Mouse (Mus musculus) cerebellum, adult (tissue): Measurements from ENCODE around the gene Appl2.

Source experiments
- ATAC-seq: cut with Nextera tagmentation; 2 replicates; pipeline ENCODE4 v1.9.2; 2017; ENCODE audit warnings: mild to moderate bottlenecking, moderate library complexity, mixed read lengths; ENCODE audit not compliant: insufficient number of reproducible peaks, low FRiP score, low TSS enrichment

The Appl2 gene

GRCm38 (mm10) chr10:83594526-83594925 is 54.0 kb downstream of the Appl2 start:
- no peak for ATAC-seq

- no peak for ATAC-seq
Measured at GRCm38 (mm10) chr10:83592616-83593015, 55.9 kb downstream of the Appl2 start.

GRCm38 (mm10) chr10:83590801-83591200 is 57.7 kb downstream of the Appl2 start:
- ATAC-seq, result no peak

GRCm38 (mm10) chr10:83565449-83566441 is 82.8 kb downstream of the Appl2 start:
- no peak for ATAC-seq

GRCm38 (mm10) chr10:83563005-83563404 is 85.5 kb downstream of the Appl2 start:
- no peak for ATAC-seq
